Mouse (Mus musculus) leukemia stem cell, adult 10-12 weeks (primary cell): ENCODE data around the gene Gjc1. TPM values are rescaled to one million over a fixed set of nuclear protein-coding genes. Genes with fewer than 3 reads are reported as not detected.

Source experiments
- polyA plus RNA-seq: library from polyadenylated mRNA; stranded (reverse); fragments of >175 nt; gene quantifications from 2 replicates; pipeline ENCODE4 v1.2.3, GENCODE M21; 2012; ENCODE audit warnings: low replicate concordance

Gjc1 gene
- polyA plus RNA-seq = 0.20 TPM in 1 of 2 replicates, not detected in the other

GRCm38 (mm10) chr11:102819021-102819782 lies at the start of gene Gjc1:
Gene Gjc1 (minus strand): TSS chr11:102819700.

GRCm38 (mm10) chr11:102835549-102835948 lies 16.0 kb upstream of the Gjc1 start, which contains the start of gene Higd1b:
Gene Higd1b (plus strand): TSS chr11:102835849.

GRCm38 (mm10) chr11:102761309-102762210 lies 57.9 kb downstream of the Gjc1 start, which contains the start of gene Adam11:
Gene Adam11 (plus strand): TSS chr11:102761439.

Other genes with a start within 250 kb of the Gjc1 start
- gene Gm11627, start 240.2 kb downstream of the Gjc1 start, polyA plus RNA-seq = not detected in 2 replicates
- gene Fzd2, start 215.3 kb downstream of the Gjc1 start, polyA plus RNA-seq = 0.09 and 0.49 TPM in 2 replicates
- gene Meioc, start 156.0 kb downstream of the Gjc1 start, polyA plus RNA-seq = not detected in 2 replicates
- gene Ccdc43, start 121.9 kb downstream of the Gjc1 start, polyA plus RNA-seq = 2.6 and 4.1 TPM in 2 replicates
- 1.3 and 1.6 TPM in 2 replicates for gene Adam11, start 58.3 kb downstream of the Gjc1 start, polyA plus RNA-seq
- not detected in 2 replicates for gene Higd1b, start 16.1 kb upstream of the Gjc1 start, polyA plus RNA-seq
- gene Eftud2, start 61.3 kb upstream of the Gjc1 start, polyA plus RNA-seq = 122 and 194 TPM in 2 replicates
- not detected in 2 replicates for gene Ccdc103, start 61.5 kb upstream of the Gjc1 start, polyA plus RNA-seq
- not detected in 2 replicates for gene Fam187a, start 65.5 kb upstream of the Gjc1 start, polyA plus RNA-seq
- 1.0 and 1.1 TPM in 2 replicates for gene Gfap, start 81.2 kb upstream of the Gjc1 start, polyA plus RNA-seq
- 27.7 and 63.8 TPM in 2 replicates for gene Kif18b, start 105.4 kb upstream of the Gjc1 start, polyA plus RNA-seq
- gene C1ql1, start 127.0 kb upstream of the Gjc1 start, polyA plus RNA-seq = 0.11 TPM in 1 of 2 replicates, not detected in the other
- gene Nmt1, start 208.5 kb upstream of the Gjc1 start, polyA plus RNA-seq = 2.2 and 23.9 TPM in 2 replicates
- 34.7 and 104 TPM in 2 replicates for gene Dcakd, start 208.6 kb upstream of the Gjc1 start, polyA plus RNA-seq